Mouse (Mus musculus): Measurements from ENCODE around the gene Slain2.
"Not testable (repeated sequence)": the region's sequence is repeated elsewhere in the genome, so short reads cannot be mapped to it uniquely, and the experiment has no call there.

The Slain2 gene

GRCm38 (mm10) chr5:72901866-72902265 lies 12.2 kb upstream of the Slain2 start:
- no peak for DNase-seq (ENCODE audit: low spot score in 2 of 2)

- no peak for DNase-seq (ENCODE audit: low spot score in 2 of 2)
These were observed 11.8 kb upstream of the Slain2 start for GRCm38 (mm10) chr5:72902312-72902711.

- DNase-seq (ENCODE audit: low spot score in 2 of 2): no peak
These were observed 11.1 kb upstream of the Slain2 start for GRCm38 (mm10) chr5:72902876-72903516.

- no peak for DNase-seq (ENCODE audit: low spot score in 2 of 2)
These were observed 9.0 kb upstream of the Slain2 start for GRCm38 (mm10) chr5:72904903-72905790.

- DNase-seq (ENCODE audit: low spot score in 2 of 2): no peak
These were observed 6.7 kb upstream of the Slain2 start for GRCm38 (mm10) chr5:72907402-72907801.

GRCm38 (mm10) chr5:72908324-72908936 lies 5.7 kb upstream of the Slain2 start:
- no peak for DNase-seq (ENCODE audit: low spot score in 2 of 2)

- no peak for DNase-seq (ENCODE audit: low spot score in 2 of 2)
These were observed 4.7 kb upstream of the Slain2 start for GRCm38 (mm10) chr5:72909363-72909762.

- no peak for DNase-seq (ENCODE audit: low spot score in 2 of 2)
These were observed 3.7 kb upstream of the Slain2 start for GRCm38 (mm10) chr5:72910373-72910772.

- DNase-seq (ENCODE audit: low spot score in 2 of 2): no peak
These were observed 2.8 kb upstream of the Slain2 start for GRCm38 (mm10) chr5:72911284-72911683.

GRCm38 (mm10) chr5:72914633-72915561 lies 793 bp downstream of the Slain2 start:
- DNase-seq (ENCODE audit: low spot score in 2 of 2): peak in 1 of 2 experiments; percentile 30

- no peak for DNase-seq (ENCODE audit: low spot score in 2 of 2)
These were observed 1.9 kb downstream of the Slain2 start for GRCm38 (mm10) chr5:72916048-72916447.

- no peak for DNase-seq (ENCODE audit: low spot score in 2 of 2)
These were observed 2.7 kb downstream of the Slain2 start for GRCm38 (mm10) chr5:72916851-72917250.

GRCm38 (mm10) chr5:72920416-72920815 lies 6.3 kb downstream of the Slain2 start:
- DNase-seq (ENCODE audit: low spot score in 2 of 2): no peak

GRCm38 (mm10) chr5:72921171-72921570 lies 7.1 kb downstream of the Slain2 start:
- no peak for DNase-seq (ENCODE audit: low spot score in 2 of 2)

- no peak for DNase-seq (ENCODE audit: low spot score in 2 of 2)
These were observed 8.7 kb downstream of the Slain2 start for GRCm38 (mm10) chr5:72922796-72923195.

GRCm38 (mm10) chr5:72927074-72927473 lies 13.0 kb downstream of the Slain2 start:
- DNase-seq (ENCODE audit: low spot score in 2 of 2): no peak

GRCm38 (mm10) chr5:72933026-72933675 lies 19.0 kb downstream of the Slain2 start:
- no peak for DNase-seq (ENCODE audit: low spot score in 2 of 2)

GRCm38 (mm10) chr5:72938421-72938820 lies 24.3 kb downstream of the Slain2 start:
- not testable (repeated sequence) for DNase-seq (ENCODE audit: low spot score in 2 of 2)

GRCm38 (mm10) chr5:72939311-72939710 lies 25.2 kb downstream of the Slain2 start:
- DNase-seq (ENCODE audit: low spot score in 2 of 2): no peak

- no peak for DNase-seq (ENCODE audit: low spot score in 2 of 2)
These were observed 26.9 kb downstream of the Slain2 start for GRCm38 (mm10) chr5:72940906-72941432.

- DNase-seq (ENCODE audit: low spot score in 2 of 2): no peak
These were observed 34.0 kb downstream of the Slain2 start for GRCm38 (mm10) chr5:72948136-72948535.
